Mouse (Mus musculus) neutrophil, adult 65 days (primary cell): ENCODE data around the gene Sik2. TPM values are rescaled to one million over a fixed set of nuclear protein-coding genes. Genes with fewer than 3 reads are reported as not detected.

Experiments used
- total RNA-seq: library from RNA; stranded (reverse); gene quantifications from 2 replicates; pipeline ENCODE4 v1.2.4, GENCODE M21; 2023

The Sik2 gene
- total RNA-seq, result 49.2 and 68.5 TPM in 2 replicates

DNA sequence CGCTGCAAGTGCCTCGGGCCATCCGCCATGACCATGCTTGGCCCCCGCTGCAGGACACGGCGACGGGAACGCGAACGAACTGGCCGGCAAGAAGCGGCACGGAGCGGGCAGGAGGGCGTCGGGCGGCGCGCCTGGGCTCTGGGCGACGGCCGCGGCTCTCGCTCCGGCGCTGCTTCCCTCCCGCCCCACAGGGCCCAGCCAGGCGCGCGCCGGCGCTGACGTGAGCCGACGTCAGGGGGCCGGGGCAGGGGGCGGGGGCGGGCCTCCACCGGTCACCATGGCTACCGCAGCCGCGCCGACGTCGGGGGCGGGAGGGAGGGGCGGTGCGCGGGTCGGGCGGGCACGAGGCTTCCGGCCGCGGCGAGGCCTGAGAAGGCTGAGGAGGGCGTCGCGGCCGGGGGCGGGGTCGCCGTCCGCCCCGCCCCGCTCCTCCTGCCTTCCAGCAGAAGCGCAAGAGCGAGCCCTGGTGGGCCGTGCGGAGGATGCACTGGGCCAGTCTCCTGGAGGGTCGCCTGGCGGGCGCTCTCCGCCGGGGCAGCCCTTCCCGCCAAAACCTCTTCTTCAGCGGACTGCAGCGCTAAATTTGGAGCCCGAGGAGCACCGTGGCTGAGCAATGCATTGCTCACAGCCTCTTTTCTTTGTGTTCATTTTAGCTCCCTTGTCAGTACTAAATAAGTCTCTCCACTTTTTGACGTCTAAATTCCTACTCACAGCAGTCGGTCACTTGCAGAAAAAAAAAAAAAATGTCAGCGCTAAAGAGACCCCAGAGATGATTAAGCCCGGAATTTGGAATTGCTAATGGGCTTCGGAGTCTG is at the start of gene Sik2:
Sik2 (minus strand) TSS at position 233 of the 815 bp plus-strand sequence.

GRCm38 (mm10) chr9:50845081-50845480 is 163.8 kb downstream of the Sik2 start, which contains the start of gene Ppp2r1b:
TSS of gene Ppp2r1b (plus strand) at chr9:50845301.

Other genes with a start within 250 kb of the Sik2 start
- 4.5 and 5.5 TPM in 2 replicates for gene Fdxacb1, start 240.8 kb downstream of the Sik2 start, total RNA-seq
- gene Alg9, start 234.1 kb downstream of the Sik2 start, total RNA-seq, result 8.3 and 10.0 TPM in 2 replicates
- 6.8 and 7.7 TPM in 2 replicates for gene 1110032A03Rik, start 233.6 kb downstream of the Sik2 start, total RNA-seq
- gene Ppp2r1b, start 163.8 kb downstream of the Sik2 start, total RNA-seq, result 20.5 and 31.3 TPM in 2 replicates
- gene Btg4, start 51.8 kb upstream of the Sik2 start, total RNA-seq, result not detected in 2 replicates
- 2.3 and 4.4 TPM in 2 replicates for gene Layn, start 68.0 kb upstream of the Sik2 start, total RNA-seq
- gene 4833427G06Rik, start 93.0 kb upstream of the Sik2 start, total RNA-seq, result not detected in 2 replicates
- gene Gm32742, start 156.4 kb upstream of the Sik2 start, total RNA-seq, result not detected in 2 replicates
- gene Pou2af1, start 204.6 kb upstream of the Sik2 start, total RNA-seq, result 2.0 and 7.6 TPM in 2 replicates